Mouse (Mus musculus) MN1 (cell line): Measurements from ENCODE around the gene Slc16a7.

Experiments
- DNase-seq: peaks from one replicate; pipeline ENCODE4 v3.0.0-alpha.2; 2016; ENCODE audit warnings: low spot score

The Slc16a7 gene

GRCm38 (mm10) chr10:125324149-125324834 is 65.0 kb downstream of the Slc16a7 start:
- DNase-seq, result no peak

- DNase-seq, result no peak
Measured at GRCm38 (mm10) chr10:125321446-125322428, 67.5 kb downstream of the Slc16a7 start.

- DNase-seq, result no peak
Measured at GRCm38 (mm10) chr10:125317317-125317716, 71.9 kb downstream of the Slc16a7 start.

- no peak for DNase-seq
Measured at GRCm38 (mm10) chr10:125310855-125311254, 78.4 kb downstream of the Slc16a7 start.

GRCm38 (mm10) chr10:125298036-125298435 is 91.2 kb downstream of the Slc16a7 start:
- no peak for DNase-seq

- no peak for DNase-seq
Measured at GRCm38 (mm10) chr10:125290320-125290719, 98.9 kb downstream of the Slc16a7 start.

- DNase-seq, result no peak
Measured at GRCm38 (mm10) chr10:125288560-125288959, 100.7 kb downstream of the Slc16a7 start.

GRCm38 (mm10) chr10:125285386-125285785 is 103.9 kb downstream of the Slc16a7 start:
- no peak for DNase-seq

GRCm38 (mm10) chr10:125275149-125275848 is 114.0 kb downstream of the Slc16a7 start:
- no peak for DNase-seq

GRCm38 (mm10) chr10:125274519-125275148 is 114.6 kb downstream of the Slc16a7 start:
- no peak for DNase-seq

- no peak for DNase-seq
Measured at GRCm38 (mm10) chr10:125273759-125274158, 115.5 kb downstream of the Slc16a7 start.

- no peak for DNase-seq
Measured at GRCm38 (mm10) chr10:125271448-125271847, 117.8 kb downstream of the Slc16a7 start.

- no peak for DNase-seq
Measured at GRCm38 (mm10) chr10:125270266-125270665, 119.0 kb downstream of the Slc16a7 start.

GRCm38 (mm10) chr10:125266322-125266721 is 122.9 kb downstream of the Slc16a7 start:
- DNase-seq, result no peak

- no peak for DNase-seq
Measured at GRCm38 (mm10) chr10:125265901-125266300, 123.4 kb downstream of the Slc16a7 start.

- DNase-seq, result no peak
Measured at GRCm38 (mm10) chr10:125265467-125265866, 123.8 kb downstream of the Slc16a7 start.

- DNase-seq, result no peak
Measured at GRCm38 (mm10) chr10:125264938-125265337, 124.3 kb downstream of the Slc16a7 start.

GRCm38 (mm10) chr10:125255904-125256303 is 133.4 kb downstream of the Slc16a7 start:
- DNase-seq, result no peak

GRCm38 (mm10) chr10:125214536-125214935 is 174.7 kb downstream of the Slc16a7 start:
- DNase-seq, result no peak

- no peak for DNase-seq
Measured at GRCm38 (mm10) chr10:125213805-125214204, 175.5 kb downstream of the Slc16a7 start.

- no peak for DNase-seq
Measured at GRCm38 (mm10) chr10:125187544-125187943, 201.7 kb downstream of the Slc16a7 start.

GRCm38 (mm10) chr10:125185387-125185786 is 203.9 kb downstream of the Slc16a7 start:
- DNase-seq, result no peak
